Mouse (Mus musculus) stomach, postnatal 0 days (tissue): ENCODE results near the gene Kcnn4.

Experiments used
- CTCF ChIP-seq: IDR thresholded peaks from 2 replicates; pipeline ENCODE4 v1.5.1; 2016; ENCODE audit warnings: antibody characterized with exemption, low read depth, mild to moderate bottlenecking, moderate library complexity
- EP300 ChIP-seq: optimal IDR thresholded peaks from 2 replicates; pipeline ENCODE3; 2016; ENCODE audit warnings: antibody characterized with exemption

- TF ChIP-seq CTCF = no peak
- no peak for TF ChIP-seq EP300
Observed at GRCm38 (mm10) chr7:24372786-24373185, 2.7 kb downstream of the Kcnn4 start.
